Mouse (Mus musculus): ENCODE results near the gene Irgm2.
A peak's percentile ranks its signal among the peaks of the same experiment; 100 is the strongest.
"Not testable (repeated sequence)": the region's sequence is repeated elsewhere in the genome, so short reads cannot be mapped to it uniquely, and the experiment has no call there.

Irgm2 gene

DNA sequence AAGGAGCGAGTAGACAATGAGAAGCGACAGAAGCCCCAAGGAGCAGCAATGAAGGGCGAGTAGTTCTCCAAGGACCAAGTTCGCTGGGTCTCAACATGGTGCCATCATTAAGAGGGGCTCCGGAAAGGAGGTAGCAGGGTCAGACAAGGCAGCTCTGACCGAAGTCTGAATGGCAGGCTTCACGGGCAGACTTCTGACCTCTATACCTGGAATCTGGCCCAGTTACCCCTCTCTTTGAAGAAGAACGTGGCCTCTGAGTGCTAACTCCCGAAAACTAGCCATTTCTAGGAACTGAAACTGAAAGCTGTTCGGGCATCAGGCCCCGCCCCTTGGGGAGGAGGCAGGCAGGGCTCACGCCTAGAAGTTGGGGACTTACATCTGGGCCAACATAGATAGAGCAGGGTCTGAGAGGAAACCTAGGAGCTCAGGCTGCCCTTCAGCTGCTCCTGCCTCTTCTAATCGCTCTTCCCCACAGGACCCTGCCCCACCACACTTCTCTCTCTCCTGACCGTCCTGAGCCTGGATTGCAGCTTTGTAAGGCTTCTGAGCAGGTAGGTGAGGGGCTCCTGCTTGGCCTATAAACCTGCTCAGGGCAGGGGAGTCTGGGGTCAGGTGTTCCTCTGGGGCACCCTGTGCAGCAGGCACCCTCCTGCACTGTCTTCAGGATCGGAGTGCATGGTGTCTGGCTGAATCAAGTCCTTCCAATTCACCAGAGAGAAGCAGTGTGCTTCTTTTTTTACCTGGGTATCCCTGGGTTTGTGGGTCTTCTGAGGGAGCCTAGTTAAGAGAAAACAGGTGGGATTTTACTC lies at the start of gene Irgm2, which contains the start of gene Igtp:
TSS of gene Irgm2 (plus strand) at position 390 of the 809 bp plus-strand sequence.
TSS of gene Igtp (plus strand) at position 328 of the 809 bp plus-strand sequence.
- not testable (repeated sequence) for DNase-seq (ENCODE audit: low spot score)

DNA sequence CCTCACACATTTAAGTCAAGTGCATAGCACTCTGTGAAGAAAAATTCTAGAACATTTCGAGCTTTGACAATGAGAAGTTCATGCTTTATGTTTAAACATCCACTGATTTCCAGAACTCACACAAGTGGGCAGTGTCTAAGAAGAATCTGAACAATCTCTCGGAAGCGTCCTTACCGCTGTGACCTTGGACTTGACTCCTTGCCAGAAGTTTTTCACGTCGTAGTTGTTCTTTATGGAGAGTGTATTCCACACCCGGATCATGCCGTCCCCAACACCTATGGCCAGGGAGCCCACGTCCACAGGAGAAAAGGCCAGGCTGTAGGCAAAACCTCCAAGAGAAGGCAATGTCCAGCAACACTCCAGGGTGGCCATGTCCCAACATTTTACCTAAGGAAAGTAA lies 44.0 kb upstream of the Irgm2 start:
- no peak for DNase-seq (ENCODE audit: low spot score)

- DNase-seq (ENCODE audit: low spot score) = no peak
Measured at GRCm38 (mm10) chr11:58156871-58157270, 42.5 kb upstream of the Irgm2 start.

DNA sequence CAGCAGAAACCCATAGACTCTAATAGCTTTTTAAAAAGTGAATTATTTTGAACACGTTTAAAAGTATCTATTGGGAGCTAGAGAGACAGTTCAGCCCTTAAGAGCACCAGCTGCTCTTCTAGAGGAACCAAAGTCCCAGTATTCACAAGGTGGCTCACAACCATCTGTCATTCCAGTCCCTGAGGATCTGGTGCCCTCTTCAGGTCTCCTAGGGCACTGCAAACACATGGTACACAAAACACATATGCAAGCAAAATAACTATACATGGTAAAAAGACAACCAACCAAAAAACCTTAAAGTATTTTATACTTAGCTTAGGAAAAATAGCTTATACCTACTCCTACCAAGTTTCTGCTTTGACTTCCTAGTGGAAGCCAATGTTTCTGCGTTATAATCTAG lies 34.3 kb upstream of the Irgm2 start:
- no peak for DNase-seq (ENCODE audit: low spot score)

GRCm38 (mm10) chr11:58167822-58168166 lies 31.6 kb upstream of the Irgm2 start:
- no peak for DNase-seq (ENCODE audit: low spot score)

DNA sequence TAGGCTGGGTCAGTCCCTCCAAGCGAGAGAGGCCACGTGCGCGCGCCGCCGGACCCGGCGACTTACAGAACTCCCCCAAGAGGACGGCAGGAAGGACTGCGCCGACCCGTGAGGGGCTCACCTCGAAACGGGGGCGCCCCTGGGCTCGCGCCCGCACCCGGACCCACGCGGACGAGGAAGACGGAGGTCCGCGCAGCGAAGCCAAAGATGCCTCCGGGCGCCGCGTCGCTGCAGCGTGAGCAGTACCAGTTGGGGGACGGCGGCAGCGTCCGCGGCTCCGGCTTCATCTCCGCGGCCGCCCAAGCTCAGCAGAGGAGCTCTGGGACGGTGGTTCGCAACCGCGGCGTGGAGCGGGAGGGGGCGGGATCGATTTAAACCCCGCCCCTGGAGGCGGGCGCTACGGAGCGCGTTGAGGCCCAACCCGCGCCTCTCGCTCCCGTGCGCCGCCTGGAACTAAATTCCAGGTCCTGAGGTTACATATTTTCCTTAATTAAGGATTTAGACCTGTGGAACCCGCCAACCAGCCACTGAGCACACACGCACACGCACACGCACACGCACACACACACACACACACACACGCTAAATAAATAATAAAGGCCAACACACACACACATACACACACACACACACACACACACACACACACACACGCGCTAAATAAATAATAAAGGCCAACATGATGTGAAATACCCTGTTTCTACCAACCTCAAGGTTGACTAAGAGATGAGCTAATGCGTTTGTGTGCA lies 31.1 kb upstream of the Irgm2 start, which contains the start of gene Gemin5:
TSS of gene Gemin5 (minus strand) at position 373 of the 749 bp plus-strand sequence.
- peak; percentile 52 for DNase-seq (ENCODE audit: low spot score)

DNA sequence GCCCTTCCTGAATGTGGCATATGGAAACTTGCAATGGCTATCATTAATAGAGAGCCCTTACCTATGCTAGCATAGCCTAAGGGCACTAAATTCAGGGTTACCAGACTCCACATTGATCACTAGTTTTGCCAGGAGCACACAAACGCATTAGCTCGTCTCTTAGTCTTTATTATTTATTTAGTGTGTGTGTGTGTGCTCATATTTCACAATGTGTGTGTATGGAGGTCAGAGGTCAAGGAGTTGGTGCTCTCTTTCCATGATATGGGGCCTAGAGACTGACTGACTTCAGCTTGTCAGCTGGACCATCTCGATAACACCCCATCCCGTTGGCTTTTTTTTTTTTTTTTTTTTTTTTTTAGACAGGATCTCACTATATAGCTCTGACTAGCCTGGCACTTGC lies 29.8 kb upstream of the Irgm2 start:
- no peak for DNase-seq (ENCODE audit: low spot score)

GRCm38 (mm10) chr11:58171459-58172091 lies 27.8 kb upstream of the Irgm2 start, which contains the start of gene Mrpl22:
Gene Mrpl22, plus strand, starts transcription at chr11:58171661.
- peak; percentile 87 for DNase-seq (ENCODE audit: low spot score)

DNA sequence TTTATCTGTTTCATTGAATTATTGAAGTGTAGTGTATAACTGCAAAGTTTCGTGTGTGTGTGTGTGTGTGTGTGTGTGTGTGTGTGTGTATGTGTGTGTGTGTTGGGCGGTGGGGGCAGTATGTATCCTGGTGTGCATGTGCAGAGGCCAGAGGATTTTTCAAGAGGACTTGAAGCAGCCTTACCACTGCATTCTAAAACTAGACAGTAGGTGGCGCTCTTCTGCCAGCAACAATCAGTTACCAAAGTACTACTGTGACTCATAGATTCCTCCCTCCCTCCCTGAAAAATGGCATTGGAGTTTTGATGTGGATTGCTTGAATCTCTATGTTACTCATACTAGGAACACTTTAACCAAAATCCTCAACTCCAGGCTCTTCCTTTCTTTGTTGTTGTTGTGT lies 19.9 kb upstream of the Irgm2 start:
- peak; percentile 91 for DNase-seq (ENCODE audit: low spot score)

GRCm38 (mm10) chr11:58179986-58180385 lies 19.4 kb upstream of the Irgm2 start:
- DNase-seq (ENCODE audit: low spot score) = not testable (repeated sequence)

DNA sequence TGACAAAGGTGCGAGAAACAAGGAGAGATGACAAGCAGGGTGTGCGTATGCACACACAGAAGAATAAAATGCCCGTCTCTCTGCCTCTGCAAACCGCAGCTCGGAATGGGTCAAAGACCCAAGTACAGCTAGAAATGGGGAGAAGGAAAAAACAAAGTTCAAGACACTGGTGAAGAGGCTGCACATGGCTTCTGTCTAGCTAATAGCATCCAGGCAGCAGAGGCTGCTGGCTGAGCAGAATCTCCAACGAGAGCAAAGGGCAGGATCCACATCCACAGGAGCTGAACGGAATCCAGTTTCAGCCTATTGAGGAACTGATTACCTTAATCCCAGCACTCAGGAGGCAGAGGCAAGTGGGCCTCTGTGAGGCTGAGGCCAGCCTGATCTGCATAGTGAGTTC lies 18.7 kb upstream of the Irgm2 start:
- DNase-seq (ENCODE audit: low spot score) = no peak

- DNase-seq (ENCODE audit: low spot score) = no peak
Measured at GRCm38 (mm10) chr11:58183579-58183978, 15.8 kb upstream of the Irgm2 start.

DNA sequence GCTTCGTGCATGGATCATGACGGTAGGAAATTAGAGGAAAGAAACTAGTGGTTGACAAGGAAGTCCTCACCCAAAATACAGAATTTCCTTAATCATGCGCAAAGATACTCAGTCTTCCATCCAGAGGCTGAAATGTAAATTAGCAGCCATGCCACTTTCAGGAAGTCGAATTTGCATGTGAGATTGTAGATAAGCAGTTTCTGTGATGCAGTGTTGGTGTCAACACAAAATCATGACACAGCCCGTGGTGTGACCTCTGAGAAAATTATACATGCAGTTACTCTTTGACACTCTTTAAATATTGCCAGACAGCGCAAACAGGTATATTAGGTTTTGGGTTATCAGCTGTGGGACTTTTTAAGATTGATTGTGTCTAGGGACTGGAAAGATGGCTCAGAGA lies 9.7 kb upstream of the Irgm2 start:
- no peak for DNase-seq (ENCODE audit: low spot score)

GRCm38 (mm10) chr11:58193326-58193725 lies 6.1 kb upstream of the Irgm2 start:
- DNase-seq (ENCODE audit: low spot score) = no peak

- no peak for DNase-seq (ENCODE audit: low spot score)
Measured at GRCm38 (mm10) chr11:58193860-58194520, 5.4 kb upstream of the Irgm2 start.

GRCm38 (mm10) chr11:58198663-58199062 lies 755 bp upstream of the Irgm2 start:
- no peak for DNase-seq (ENCODE audit: low spot score)

DNA sequence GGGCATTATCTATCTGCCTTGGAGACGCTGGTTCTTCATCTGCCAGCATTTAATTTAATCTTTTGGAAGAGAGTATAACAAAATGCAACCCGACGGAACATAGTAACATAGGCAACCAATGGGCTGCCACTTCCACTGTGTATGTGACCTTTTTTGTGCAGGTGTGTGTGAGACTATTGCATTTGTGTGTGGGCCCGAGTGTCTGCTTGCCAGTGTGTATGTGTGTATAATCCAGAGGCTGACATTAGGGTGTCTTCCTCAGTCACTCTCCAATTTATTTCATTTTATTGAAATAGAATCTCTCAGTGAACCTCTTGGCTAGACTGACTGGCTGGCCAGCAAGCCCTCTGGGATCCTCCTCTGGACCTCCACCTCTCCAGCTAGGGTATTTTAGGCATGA lies 808 bp downstream of the Irgm2 start:
- DNase-seq (ENCODE audit: low spot score) = no peak

- DNase-seq (ENCODE audit: low spot score) = no peak
Measured at GRCm38 (mm10) chr11:58201052-58201451, 1.6 kb downstream of the Irgm2 start.

DNA sequence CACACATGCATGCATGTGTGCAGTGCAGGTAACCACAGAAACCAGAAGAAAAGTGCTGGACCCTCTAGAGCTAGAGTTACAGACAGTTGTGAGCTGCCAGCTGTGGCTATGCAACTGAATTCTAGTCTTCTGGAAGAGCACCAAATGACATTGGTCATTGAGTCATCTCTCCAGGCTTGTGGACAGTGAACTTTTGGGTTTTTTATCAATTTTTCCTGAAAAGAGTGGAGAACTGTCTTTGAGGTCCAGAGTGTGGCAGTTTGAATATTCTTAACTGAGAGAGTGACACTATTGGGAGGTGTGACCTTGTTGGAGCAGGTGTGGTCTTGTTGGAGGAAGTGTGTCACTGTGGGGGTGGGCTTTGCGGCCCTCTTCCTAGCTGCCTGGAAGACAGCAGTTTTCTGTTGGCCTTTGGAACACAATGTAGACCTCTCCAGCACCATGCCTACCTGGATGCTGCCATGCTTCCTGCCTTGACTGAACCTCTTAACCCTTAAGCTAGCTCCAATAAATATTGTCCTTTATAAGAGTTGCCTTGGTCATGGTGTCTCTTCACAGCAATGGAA lies 11.0 kb downstream of the Irgm2 start:
- no peak for DNase-seq (ENCODE audit: low spot score)

- no peak for DNase-seq (ENCODE audit: low spot score)
Measured at GRCm38 (mm10) chr11:58211062-58211681, 11.8 kb downstream of the Irgm2 start.

- DNase-seq (ENCODE audit: low spot score) = no peak
Measured at GRCm38 (mm10) chr11:58211682-58212067, 12.3 kb downstream of the Irgm2 start.
